Mouse (Mus musculus) stomach, postnatal 0 days (tissue): Measurements from ENCODE around the gene Ctsk. TPM values are rescaled to one million over a fixed set of nuclear protein-coding genes. Genes with fewer than 3 reads are reported as not detected.

Experiments
- ATAC-seq: fragments of 200-750 bp; cut with Nextera tagmentation; 2 replicates; pipeline ENCODE4 v1.8.0; 2017; ENCODE audit not compliant: low FRiP score, low TSS enrichment
- DNase-seq: peaks from one replicate; pipeline ENCODE4 v3.0.0-alpha.2; 2016; ENCODE audit warnings: low spot score
- H3K27ac ChIP-seq: fragments of 300-500 bp; sonication (generic); replicated peaks from 2 replicates; pipeline ENCODE4 v1.5.1; 2014; ENCODE audit warnings: mild to moderate bottlenecking, control low read depth
- H3K27me3 ChIP-seq: fragments of 300-500 bp; sonication (generic); 2 replicates; pipeline ENCODE4 v1.6.1; 2014; ENCODE audit warnings: low read length; ENCODE audit not compliant: control insufficient read depth, insufficient read depth
- H3K36me3 ChIP-seq: fragments of 300-500 bp; sonication (generic); 2 replicates; pipeline ENCODE4 v1.6.1; 2014; ENCODE audit warnings: low read length, mixed read lengths; ENCODE audit not compliant: control insufficient read depth, insufficient read depth
- H3K4me1 ChIP-seq: fragments of 300-500 bp; sonication (generic); replicated peaks from 2 replicates; pipeline ENCODE4 v1.6.1; 2014; ENCODE audit warnings: antibody characterized with exemption; ENCODE audit not compliant: control insufficient read depth, insufficient read depth
- H3K4me2 ChIP-seq: fragments of 300-500 bp; sonication (generic); replicated peaks from 2 replicates; pipeline ENCODE4 v1.6.1; 2014; ENCODE audit warnings: low read depth, mild to moderate bottlenecking, control low read depth, moderate library complexity
- H3K4me3 ChIP-seq: fragments of 300-500 bp; sonication (generic); 2 replicates; pipeline ENCODE4 v1.5.1; 2014; ENCODE audit warnings: low read depth, low read length, control low read depth
- H3K9ac ChIP-seq: fragments of 300-500 bp; sonication (generic); 2 replicates; pipeline ENCODE4 v1.6.1; 2014; ENCODE audit warnings: mild to moderate bottlenecking, low read length, control low read depth, mixed read lengths
- H3K9me3 ChIP-seq: fragments of 300-500 bp; sonication (generic); 2 replicates; pipeline ENCODE4 v1.6.1; 2016; ENCODE audit warnings: low read length; ENCODE audit not compliant: control insufficient read depth
- CTCF ChIP-seq: IDR thresholded peaks from 2 replicates; pipeline ENCODE4 v1.5.1; 2016; ENCODE audit warnings: antibody characterized with exemption, low read depth, mild to moderate bottlenecking, moderate library complexity
- EP300 ChIP-seq: optimal IDR thresholded peaks from 2 replicates; pipeline ENCODE3; 2016; ENCODE audit warnings: antibody characterized with exemption
- WGBS: fragments of 180-500 bp; shearing (Covaris S2); extraction: QIAGEN DNeasy Blood & Tissue Kit; methylation state at CpG from one replicate; pipeline ENCODE4 v1.1.7; 2014; 5-methylcytosine and 5-hydroxymethylcytosine counted together
- polyA plus RNA-seq: library from polyadenylated mRNA; unstranded; fragments of >200 nt; fragmentation: Nextera tagmentation; extraction: Ambion mirVana; gene quantifications from 2 replicates; pipeline ENCODE4 v1.2.1, GENCODE M21; 2015

The Ctsk gene
- polyA plus RNA-seq, 1 experiment from 2014 or later: 16.3 TPM

DNA sequence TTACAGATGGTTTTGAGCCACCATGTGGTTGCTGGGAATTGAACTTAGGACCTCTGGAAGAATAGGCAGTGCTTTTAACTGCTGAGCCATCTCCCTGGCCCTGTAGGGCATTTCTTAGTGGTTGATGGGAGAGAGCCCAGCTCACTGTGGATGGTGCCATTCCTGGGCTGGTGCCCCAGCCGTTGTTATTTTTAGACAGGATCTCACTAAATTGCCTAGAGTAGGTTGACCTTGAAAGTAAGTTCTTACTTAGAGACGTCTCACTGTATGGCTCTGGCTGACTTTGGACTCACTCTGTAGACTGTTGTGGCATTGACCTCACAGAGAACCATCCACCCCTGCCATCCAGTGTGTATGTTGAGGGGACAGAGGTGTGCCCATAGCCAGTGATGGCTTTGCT is 827 bp upstream of the Ctsk start:
- 76% methylated on average over 2 of the region's 2 CpGs for WGBS
- Histone ChIP-seq H3K27ac (no peak overlapping the region), H3K27me3 (no peaks in the 10 kb centered on the region), H3K9me3 (no peaks in the 10 kb centered on the region), H3K4me3 (no peak overlapping the region), H3K4me2 (no peak overlapping the region), H3K9ac (no peak overlapping the region), H3K4me1 (no peaks in the 10 kb centered on the region), H3K36me3 (peaks cover 15% of the 10 kb centered on the region)
- DNase-seq (no peak), ATAC-seq (no peak)
- TF ChIP-seq CTCF (no peak), EP300 (no peak)

DNA sequence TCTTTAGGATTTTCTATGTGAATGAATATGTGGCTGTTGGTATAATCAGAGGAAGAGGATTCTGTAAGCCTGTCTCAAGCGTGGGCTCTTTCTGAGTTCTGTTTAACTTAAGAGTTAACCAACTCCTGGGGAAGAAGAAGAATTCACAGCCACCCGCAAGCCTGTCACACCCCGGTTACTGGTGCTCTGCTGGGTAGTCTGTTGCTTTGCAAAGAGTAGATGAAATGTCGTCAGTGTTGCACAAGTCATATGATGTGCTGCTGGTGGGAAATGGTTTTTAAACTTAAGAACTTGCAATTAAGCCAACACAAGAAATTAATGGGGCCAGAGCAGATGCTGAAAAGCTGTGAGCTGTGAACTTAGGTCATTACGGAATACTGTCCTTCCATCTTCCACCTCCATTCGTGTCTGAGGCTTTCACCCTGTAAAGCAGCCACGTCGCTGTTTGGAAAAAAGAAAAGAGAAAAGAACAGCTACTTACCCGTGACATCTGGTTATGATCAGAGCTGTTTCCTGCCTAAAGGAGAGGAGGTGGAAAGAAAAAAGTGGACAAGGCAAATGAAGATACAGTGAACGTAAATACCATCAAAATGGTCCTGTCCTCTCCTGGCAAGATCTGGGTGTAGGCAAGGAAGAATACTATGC is 562 bp downstream of the Ctsk start:
- Histone ChIP-seq H3K4me3 (peak overlapping the region; percentile 21), H3K9me3 (no peaks in the 10 kb centered on the region), H3K9ac (no peak overlapping the region), H3K36me3 (peaks cover 8% of the 10 kb centered on the region), H3K27ac (peak overlapping the region; percentile 41; the same call in 1 of the 2 replicates), H3K27me3 (no peaks in the 10 kb centered on the region), H3K4me1 (no peaks in the 10 kb centered on the region), H3K4me2 (peak overlapping the region; percentile 49)
- no peak for ATAC-seq
- no peak for TF ChIP-seq CTCF
- no peak for TF ChIP-seq EP300
- DNase-seq: no peak
- WGBS: 41% methylated on average over 10 of the region's 10 CpGs

DNA sequence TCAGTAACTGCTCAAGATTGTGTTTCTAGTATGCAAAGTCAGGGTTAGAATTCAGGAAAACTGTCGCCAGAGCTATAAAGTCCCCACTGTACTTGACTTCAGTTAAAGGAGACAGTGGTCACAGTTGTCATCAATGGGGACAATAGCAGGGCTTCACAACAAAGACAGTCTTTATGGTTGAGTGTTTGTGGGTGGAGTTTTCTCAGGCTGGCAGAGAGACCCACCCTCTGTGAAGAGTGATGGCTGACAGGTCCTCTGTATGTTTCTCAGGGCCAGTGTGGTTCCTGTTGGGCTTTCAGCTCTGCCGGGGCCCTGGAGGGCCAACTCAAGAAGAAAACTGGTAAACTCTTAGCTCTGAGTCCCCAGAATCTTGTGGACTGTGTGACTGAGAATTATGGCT is 3.3 kb downstream of the Ctsk start:
- no peak overlapping the region for H3K27ac ChIP-seq
- no peaks in the 10 kb centered on the region for H3K36me3 ChIP-seq
- no peaks in the 10 kb centered on the region for H3K27me3 ChIP-seq
- no peaks in the 10 kb centered on the region for H3K9me3 ChIP-seq
- no peaks in the 10 kb centered on the region for H3K4me1 ChIP-seq
- ATAC-seq (no peak), DNase-seq (no peak)
- H3K9ac ChIP-seq: no peak overlapping the region
- no peak overlapping the region for H3K4me2 ChIP-seq
- 77% methylated on average over 2 of the region's 2 CpGs for WGBS
- no peak for TF ChIP-seq EP300
- TF ChIP-seq CTCF: no peak
- no peak overlapping the region for H3K4me3 ChIP-seq

DNA sequence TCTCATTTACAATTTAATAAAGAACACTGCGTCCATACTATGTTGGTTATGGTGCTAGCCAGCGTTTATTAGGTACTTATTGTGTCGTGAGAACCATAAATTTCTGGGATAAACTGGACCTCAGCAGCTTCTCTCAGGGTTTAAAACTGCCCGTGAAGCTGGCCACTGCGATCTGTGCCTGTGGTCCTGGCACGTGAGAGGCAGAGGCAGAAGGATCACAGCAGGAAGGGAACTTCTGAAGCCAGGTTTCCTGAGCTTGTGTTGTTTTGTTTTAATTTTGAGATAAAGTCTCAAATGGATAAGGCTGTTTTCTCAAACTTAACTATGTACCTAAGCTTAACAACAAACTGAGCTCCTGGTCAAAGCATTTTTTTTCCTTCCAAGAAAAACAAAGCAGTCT is 10.3 kb downstream of the Ctsk start:
- Histone ChIP-seq H3K4me1 (no peaks in the 10 kb centered on the region), H3K4me2 (no peak overlapping the region), H3K9me3 (no peaks in the 10 kb centered on the region), H3K36me3 (no peaks in the 10 kb centered on the region), H3K27ac (no peak overlapping the region), H3K9ac (no peak overlapping the region), H3K4me3 (no peak overlapping the region), H3K27me3 (no peaks in the 10 kb centered on the region)
- WGBS: 78% methylated on average over 6 of the region's 6 CpGs
- ATAC-seq: no peak
- DNase-seq: no peak
- TF ChIP-seq EP300 (no peak), CTCF (no peak)

DNA sequence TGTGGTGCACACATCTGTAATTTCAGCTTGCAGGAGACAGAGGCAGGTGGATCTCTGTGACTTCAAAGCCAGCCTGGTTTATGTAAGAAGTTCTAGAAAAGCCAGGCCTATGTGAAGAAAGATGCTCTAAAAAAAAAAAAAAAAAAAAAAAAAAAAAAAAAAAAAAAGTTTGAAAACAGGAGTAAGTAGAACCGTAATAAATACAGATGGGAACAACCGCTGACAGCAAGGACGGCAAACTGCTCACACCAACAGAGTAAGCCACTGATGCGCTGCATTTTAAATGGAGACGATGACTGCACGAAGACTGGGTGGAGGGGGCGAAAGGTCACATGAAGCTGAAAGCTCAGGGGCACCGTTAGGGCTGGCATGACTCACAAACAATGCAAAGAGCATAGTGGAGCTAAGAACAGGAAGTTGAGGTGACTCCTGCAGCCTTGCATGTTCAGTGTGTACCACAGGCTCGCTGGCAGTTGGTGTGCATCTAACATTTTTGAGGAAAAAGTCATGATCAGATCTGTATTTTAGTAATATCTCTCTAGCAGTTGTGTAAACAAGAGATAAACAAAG is 12.6 kb downstream of the Ctsk start:
- 0 out of 2 replicates have a peak, but pooled peaks have one; percentile 50 for ATAC-seq

DNA sequence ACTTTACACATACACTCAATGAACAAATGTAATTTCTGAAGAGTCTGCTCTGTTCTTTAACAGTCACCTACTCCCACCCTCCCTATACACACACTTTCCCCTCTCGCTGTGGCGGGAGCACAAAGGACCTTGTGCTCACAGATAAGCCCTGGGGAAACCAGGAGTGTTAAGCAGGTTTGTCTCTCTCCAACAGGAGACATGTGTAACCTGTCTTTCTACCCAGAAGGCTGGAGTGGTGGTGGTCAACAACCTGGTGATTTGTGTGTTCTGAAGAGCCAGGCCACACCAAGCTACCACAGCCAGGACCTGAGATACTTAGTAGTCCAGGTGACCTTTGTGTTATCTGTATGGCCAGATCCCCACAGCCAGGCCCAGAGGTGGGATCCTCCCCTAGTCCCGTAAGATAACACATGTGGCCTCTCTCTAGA is 17.6 kb downstream of the Ctsk start:
- Histone ChIP-seq H3K27ac (0 out of 2 replicates have a peak overlapping the region, but pooled peaks have one; percentile 13), H3K4me1 (no peaks in the 10 kb centered on the region), H3K4me3 (no peak overlapping the region), H3K27me3 (no peaks in the 10 kb centered on the region), H3K9ac (no peak overlapping the region), H3K9me3 (no peaks in the 10 kb centered on the region), H3K36me3 (no peaks in the 10 kb centered on the region), H3K4me2 (no peak overlapping the region)
- TF ChIP-seq CTCF: no peak
- no peak for TF ChIP-seq EP300
- 77% methylated on average over 3 of the region's 3 CpGs for WGBS
- no peak for DNase-seq
- 0 out of 2 replicates have a peak, but pooled peaks have one; percentile 31 for ATAC-seq

More for the DNA sequence above, 12.6 kb downstream of the Ctsk start:
- no peak overlapping the region for H3K27ac ChIP-seq
- no peak overlapping the region for H3K4me2 ChIP-seq
- 71% methylated on average over 9 of the region's 9 CpGs for WGBS
- no peaks in the 10 kb centered on the region for H3K4me1 ChIP-seq
- no peak for TF ChIP-seq EP300
- TF ChIP-seq CTCF: no peak
- no peak overlapping the region for H3K9ac ChIP-seq
- no peak overlapping the region for H3K4me3 ChIP-seq
- H3K36me3 ChIP-seq: no peaks in the 10 kb centered on the region
- no peak for DNase-seq
- H3K27me3 ChIP-seq: no peaks in the 10 kb centered on the region
- H3K9me3 ChIP-seq: no peaks in the 10 kb centered on the region
